Mouse (Mus musculus) liver, embryonic 14.5 days (tissue): ENCODE measurements at regions not wholly inside any gene's neighbourhood (a gene's known extent, or its start where the extent isn't known, plus 50 kb on each side); places are given as distances from the start of the nearest gene placed in this dataset.
"Not testable (repeated sequence)": the region's sequence is repeated elsewhere in the genome, so short reads cannot be mapped to it uniquely, and the experiment has no call there.

Experiments
- ATAC-seq: fragments of 200-750 bp; cut with Nextera tagmentation; 2 replicates; pipeline ENCODE4 v1.8.0; 2017; ENCODE audit warnings: moderate number of reproducible peaks, mild to moderate bottlenecking, moderate library complexity; ENCODE audit not compliant: insufficient read depth
- DNase-seq, 3 experiments: peaks; one replicate each; pipeline ENCODE4 v3.0.0-alpha.2; 2012 to 2013; ENCODE audit warnings: low read depth in 3 of 3, low spot score in 3 of 3
- H3K27ac ChIP-seq: fragments of 300-500 bp; sonication (generic); 2 replicates; pipeline ENCODE4 v1.5.1; 2014; ENCODE audit warnings: moderate library complexity, mild to moderate bottlenecking, control low read depth, inconsistent platforms
- H3K27me3 ChIP-seq: fragments of 300-500 bp; sonication (generic); 2 replicates; pipeline ENCODE4 v1.6.1; 2014; ENCODE audit warnings: mild to moderate bottlenecking, low read length, moderate library complexity; ENCODE audit not compliant: control insufficient read depth, insufficient read depth
- H3K36me3 ChIP-seq: fragments of 300-500 bp; sonication (generic); replicated peaks from 2 replicates; pipeline ENCODE4 v1.6.1; 2014; ENCODE audit warnings: low read depth; ENCODE audit not compliant: control insufficient read depth, insufficient read depth
- H3K4me1 ChIP-seq, 2 experiments: fragments of 200-500 bp in 1 of 2; fragments of 300-500 bp in 1 of 2; sonication (generic) in 1 of 2; replicated peaks; 2 replicates each; pipeline ENCODE4 v1.6.1; 2012 to 2014; ENCODE audit warnings: antibody characterized with exemption in 1 of 2, inconsistent platforms in 1 of 2, low read length in 1 of 2; ENCODE audit not compliant: control insufficient read depth in 2 of 2, insufficient read depth in 2 of 2
- H3K4me2 ChIP-seq: fragments of 300-500 bp; sonication (generic); 2 replicates; pipeline ENCODE4 v1.6.1; 2014; ENCODE audit warnings: low read depth, mild to moderate bottlenecking, control low read depth, moderate library complexity
- H3K4me3 ChIP-seq, 2 experiments: fragments of 200-500 bp in 1 of 2; fragments of 300-500 bp in 1 of 2; sonication (generic) in 1 of 2; 2 replicates each; pipeline ENCODE4 v1.5.1; 2012 to 2014; ENCODE audit warnings: low read depth in 2 of 2, low read length in 2 of 2, mild to moderate bottlenecking in 2 of 2, control low read depth in 1 of 2, inconsistent platforms in 1 of 2, moderate library complexity in 1 of 2; ENCODE audit not compliant: insufficient read depth in 1 of 2
- H3K9ac ChIP-seq: fragments of 300-500 bp; sonication (generic); replicated peaks from 2 replicates; pipeline ENCODE4 v1.6.1; 2014; ENCODE audit warnings: mild to moderate bottlenecking, control low read depth, moderate library complexity
- H3K9me3 ChIP-seq: fragments of 300-500 bp; sonication (generic); 2 replicates; pipeline ENCODE4 v1.6.1; 2016; ENCODE audit warnings: low read length, mixed read lengths; ENCODE audit not compliant: control insufficient read depth
- CTCF ChIP-seq: IDR thresholded peaks from 2 replicates; pipeline ENCODE4 v1.5.1; 2016; ENCODE audit warnings: antibody characterized with exemption, low read depth, control low read depth
- EP300 ChIP-seq: IDR thresholded peaks from 2 replicates; pipeline ENCODE4 v1.6.1; 2016; ENCODE audit warnings: antibody characterized with exemption, low read depth
- WGBS: fragments of 180-500 bp; shearing (Covaris S2); extraction: QIAGEN DNeasy Blood & Tissue Kit; methylation state at CpG from one replicate; pipeline ENCODE4 v1.1.7; 2014; ENCODE audit not compliant: insufficient replicate concordance; 5-methylcytosine and 5-hydroxymethylcytosine counted together

DNA sequence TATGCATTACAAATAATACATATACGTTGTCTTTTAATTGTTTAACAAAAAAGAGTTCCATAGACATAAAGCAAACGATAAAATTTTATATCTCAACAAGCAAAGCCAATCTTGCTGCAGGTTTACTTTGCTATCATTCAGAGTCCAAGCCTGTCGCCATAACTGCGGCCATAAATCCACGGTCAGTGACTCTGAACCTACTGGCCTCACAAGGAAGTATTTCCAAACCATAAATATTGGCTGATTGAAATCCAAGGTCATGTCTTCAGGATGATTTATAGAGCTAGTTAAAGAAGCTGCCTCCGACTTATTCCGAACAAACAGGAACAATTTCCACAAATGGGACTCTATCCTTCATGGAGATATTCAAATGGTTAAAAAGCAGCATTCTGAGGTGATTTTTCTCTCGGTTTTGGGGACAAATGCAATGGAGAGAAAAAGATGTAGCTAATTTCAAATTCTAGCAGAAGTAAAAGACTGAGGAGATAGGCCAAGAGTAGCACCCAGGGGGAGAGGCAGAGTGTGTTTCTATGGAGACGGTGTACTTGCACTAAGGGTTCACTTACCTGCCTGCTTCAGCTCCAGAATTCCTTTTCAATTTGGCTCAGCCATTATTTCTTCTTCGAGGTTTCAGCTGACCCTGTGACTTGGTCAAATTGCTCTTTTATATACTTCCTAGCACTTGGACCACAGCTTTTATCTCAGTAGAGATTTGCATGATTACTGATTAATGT is 274.9 kb upstream of the Foxg1 start:
- Histone ChIP-seq H3K4me1 (no peaks in the 10 kb centered on the region), H3K4me2 (no peak overlapping the region), H3K27ac (no peak overlapping the region), H3K27me3 (no peaks in the 10 kb centered on the region), H3K9me3 (no peaks in the 10 kb centered on the region), H3K36me3 (no peaks in the 10 kb centered on the region), H3K4me3 (no peak overlapping the region), H3K9ac (no peak overlapping the region)
- no peak for TF ChIP-seq EP300
- TF ChIP-seq CTCF: no peak
- WGBS: 56% methylated on average over 10 of the region's 10 CpGs
- DNase-seq (no peak), ATAC-seq (no peak)

DNA sequence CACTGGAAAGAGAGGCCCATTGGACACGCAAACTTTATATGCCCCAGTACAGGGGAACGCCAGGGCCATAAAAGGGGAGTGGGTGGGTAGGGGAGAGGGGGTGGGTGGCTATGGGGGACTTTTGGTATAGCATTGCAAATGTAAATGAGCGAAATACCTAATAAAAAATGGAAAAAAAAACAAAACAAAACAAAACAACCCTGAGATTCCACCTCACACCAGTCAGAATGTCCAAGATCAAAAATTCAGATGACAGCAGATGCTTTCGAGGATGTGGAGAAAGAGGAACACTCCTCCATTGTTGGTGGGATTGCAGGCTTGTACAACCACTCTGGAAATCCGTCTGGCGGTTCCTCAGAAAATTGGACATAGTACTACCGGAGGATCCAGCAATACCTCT is 251.4 kb upstream of the Foxg1 start:
- WGBS: 27% methylated on average over 2 of the region's 7 CpGs
- H3K9ac ChIP-seq, H3K27me3 ChIP-seq, H3K4me2 ChIP-seq, H3K4me3 ChIP-seq, H3K9me3 ChIP-seq, H3K36me3 ChIP-seq, H3K27ac ChIP-seq, H3K4me1 ChIP-seq, ATAC-seq, DNase-seq: not testable (repeated sequence)

DNA sequence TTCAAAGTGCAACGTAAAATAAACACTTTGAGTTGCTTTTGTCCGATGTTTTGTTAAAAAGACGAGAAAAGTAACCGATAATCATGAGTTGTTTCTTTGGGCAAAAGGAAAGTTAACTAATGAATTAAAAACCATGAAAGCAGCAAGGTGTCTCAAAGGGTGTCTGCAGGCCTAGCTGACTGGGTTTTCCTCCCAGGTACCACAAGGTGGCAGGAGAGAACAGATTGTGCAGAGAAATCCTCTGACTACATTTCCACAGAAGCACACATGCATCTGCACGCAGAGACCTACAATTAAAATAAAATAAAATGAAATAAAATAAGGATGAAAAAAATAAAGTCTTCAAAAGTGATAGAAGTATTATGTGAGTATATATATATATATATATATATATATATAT is 212.4 kb upstream of the Foxg1 start:
- WGBS: 39% methylated on average over 5 of the region's 5 CpGs

DNA sequence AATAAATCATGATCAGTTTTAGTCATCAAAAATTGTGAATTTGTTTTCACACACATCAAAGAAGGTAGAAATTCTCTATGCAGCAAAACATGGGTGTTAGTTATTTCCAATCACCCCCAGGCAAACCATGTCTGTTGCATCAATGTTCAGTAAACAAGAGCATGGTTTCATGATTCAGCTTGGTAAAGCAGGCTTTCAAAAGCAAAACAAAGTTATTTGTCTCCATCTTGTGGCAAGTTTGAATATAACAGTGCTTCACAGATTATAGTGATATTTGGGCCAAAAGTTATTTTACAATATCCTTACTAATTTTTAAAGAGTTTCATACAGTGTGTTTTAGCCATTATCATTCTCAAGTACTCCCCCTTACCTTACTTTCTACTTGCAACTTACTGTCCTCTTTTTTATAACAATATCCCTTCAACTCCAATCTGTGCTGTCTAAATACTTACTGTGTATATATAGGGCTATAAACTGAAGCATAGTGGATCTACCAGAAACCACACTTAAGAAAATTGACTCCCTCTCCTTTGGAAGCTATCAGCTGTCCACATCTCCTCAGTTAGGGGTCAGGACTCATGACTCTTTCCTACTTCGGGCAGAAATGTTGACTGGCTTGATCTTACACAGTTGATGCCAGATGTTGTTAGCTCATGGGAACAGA is 211.3 kb upstream of the Foxg1 start:
- 45% methylated on average over 1 of the region's 1 CpGs for WGBS

More for the DNA sequence above, 212.4 kb upstream of the Foxg1 start:
- no peaks in the 10 kb centered on the region for H3K4me1 ChIP-seq
- ATAC-seq (no peak), DNase-seq (no peak)
- H3K9me3 ChIP-seq: no peaks in the 10 kb centered on the region
- H3K4me3 ChIP-seq: no peak overlapping the region
- no peak overlapping the region for H3K4me2 ChIP-seq
- TF ChIP-seq EP300 (no peak), CTCF (0 out of 2 replicates have a peak, but pooled peaks have one; percentile 17)
- H3K27me3 ChIP-seq: no peaks in the 10 kb centered on the region
- H3K36me3 ChIP-seq: no peaks in the 10 kb centered on the region
- H3K9ac ChIP-seq: no peak overlapping the region
- H3K27ac ChIP-seq: no peak overlapping the region

DNA sequence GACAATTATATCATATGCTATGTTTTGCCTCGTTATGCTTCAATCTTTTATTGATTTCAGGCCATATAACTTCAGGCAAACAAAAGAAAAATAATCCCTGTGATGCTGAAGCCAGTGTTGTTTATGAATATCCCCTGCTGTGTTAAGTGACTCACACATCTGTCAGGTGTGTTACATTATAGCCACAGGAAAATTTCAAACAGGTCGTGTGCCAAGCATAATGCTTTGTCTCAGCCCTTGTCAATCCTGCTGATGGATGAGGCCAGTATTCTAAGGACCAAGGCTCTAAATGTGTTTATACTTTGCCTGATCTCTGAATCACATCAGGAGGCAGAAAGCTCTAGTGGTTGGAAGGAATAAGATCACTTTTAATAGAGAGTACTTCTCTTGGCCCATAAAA is 191.1 kb upstream of the Foxg1 start:
- Histone ChIP-seq H3K36me3 (no peaks in the 10 kb centered on the region), H3K9me3 (no peaks in the 10 kb centered on the region), H3K4me1 (no peaks in the 10 kb centered on the region), H3K4me2 (no peak overlapping the region), H3K4me3 (no peak overlapping the region), H3K27ac (no peak overlapping the region), H3K9ac (no peak overlapping the region), H3K27me3 (no peaks in the 10 kb centered on the region)
- TF ChIP-seq CTCF (no peak), EP300 (no peak)
- DNase-seq (no peak), ATAC-seq (no peak)
- 23% methylated on average over 2 of the region's 2 CpGs for WGBS

More for the DNA sequence above, 211.3 kb upstream of the Foxg1 start:
- H3K9ac ChIP-seq: no peak overlapping the region
- no peak overlapping the region for H3K27ac ChIP-seq
- ATAC-seq (no peak), DNase-seq (no peak)
- no peaks in the 10 kb centered on the region for H3K9me3 ChIP-seq
- no peaks in the 10 kb centered on the region for H3K27me3 ChIP-seq
- H3K4me2 ChIP-seq: no peak overlapping the region
- no peaks in the 10 kb centered on the region for H3K36me3 ChIP-seq
- H3K4me3 ChIP-seq: no peak overlapping the region
- TF ChIP-seq CTCF (no peak), EP300 (no peak)
- no peaks in the 10 kb centered on the region for H3K4me1 ChIP-seq
